Mouse (Mus musculus): ENCODE measurements around the gene Pde4d.

The Pde4d gene

GRCm38 (mm10) chr13:109175281-109175680, 725.5 kb downstream of the Pde4d start:
- DNase-seq (ENCODE audit: low read depth, low spot score) = no peak

- DNase-seq (ENCODE audit: low read depth, low spot score) = no peak
Observed at GRCm38 (mm10) chr13:109175852-109176621, 726.3 kb downstream of the Pde4d start.

GRCm38 (mm10) chr13:109181363-109181762, 731.6 kb downstream of the Pde4d start:
- no peak for DNase-seq (ENCODE audit: low read depth, low spot score)

DNA sequence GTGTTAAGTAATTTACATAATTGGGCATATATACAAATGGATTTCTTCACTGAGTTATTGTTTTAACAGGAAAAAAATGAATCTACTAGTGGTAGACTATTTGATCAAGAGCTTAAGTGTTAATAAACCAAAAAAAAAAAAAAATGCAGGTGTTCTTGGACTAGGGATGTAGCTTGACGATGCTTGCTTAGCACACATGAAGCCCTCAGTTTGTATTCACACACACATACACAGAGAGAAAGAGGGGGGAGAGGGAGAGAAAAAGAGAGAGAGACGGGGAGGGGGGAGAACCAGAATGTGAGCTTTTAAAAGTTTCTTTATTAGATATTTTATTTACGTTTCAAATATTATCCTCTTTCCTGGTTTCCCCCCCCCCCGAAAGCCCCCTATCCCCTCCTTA, 740.9 kb downstream of the Pde4d start:
- DNase-seq (ENCODE audit: low read depth, low spot score) = no peak

- no peak for DNase-seq (ENCODE audit: low read depth, low spot score)
Observed at GRCm38 (mm10) chr13:109191176-109191575, 741.4 kb downstream of the Pde4d start.

DNA sequence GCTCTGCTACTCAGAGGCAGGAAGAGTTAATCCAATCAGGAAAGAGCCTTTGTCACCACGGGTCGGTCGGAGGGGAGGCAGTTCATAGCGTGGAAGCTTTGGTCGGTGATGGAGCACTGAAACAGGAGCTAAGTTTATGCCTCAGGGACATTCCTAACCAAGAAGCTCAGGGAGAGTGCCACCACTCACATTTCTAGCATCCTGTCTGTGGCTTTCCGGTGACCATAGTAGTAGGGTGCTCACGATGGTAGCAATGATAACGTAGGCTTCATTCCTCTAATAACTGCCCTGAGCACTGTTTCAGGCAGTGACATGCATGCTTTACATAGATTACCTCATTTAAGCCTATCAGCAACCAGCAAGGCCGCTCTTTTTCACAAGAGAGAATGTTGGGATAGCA, 755.8 kb downstream of the Pde4d start:
- DNase-seq (ENCODE audit: low read depth, low spot score) = no peak

GRCm38 (mm10) chr13:109208607-109209006, 758.9 kb downstream of the Pde4d start:
- DNase-seq (ENCODE audit: low read depth, low spot score) = peak; percentile 27

GRCm38 (mm10) chr13:109209413-109209812, 759.7 kb downstream of the Pde4d start:
- no peak for DNase-seq (ENCODE audit: low read depth, low spot score)

GRCm38 (mm10) chr13:109210403-109210802, 760.7 kb downstream of the Pde4d start:
- peak; percentile 42 for DNase-seq (ENCODE audit: low read depth, low spot score)

- DNase-seq (ENCODE audit: low read depth, low spot score) = no peak
Observed at GRCm38 (mm10) chr13:109211471-109211870, 761.7 kb downstream of the Pde4d start.

DNA sequence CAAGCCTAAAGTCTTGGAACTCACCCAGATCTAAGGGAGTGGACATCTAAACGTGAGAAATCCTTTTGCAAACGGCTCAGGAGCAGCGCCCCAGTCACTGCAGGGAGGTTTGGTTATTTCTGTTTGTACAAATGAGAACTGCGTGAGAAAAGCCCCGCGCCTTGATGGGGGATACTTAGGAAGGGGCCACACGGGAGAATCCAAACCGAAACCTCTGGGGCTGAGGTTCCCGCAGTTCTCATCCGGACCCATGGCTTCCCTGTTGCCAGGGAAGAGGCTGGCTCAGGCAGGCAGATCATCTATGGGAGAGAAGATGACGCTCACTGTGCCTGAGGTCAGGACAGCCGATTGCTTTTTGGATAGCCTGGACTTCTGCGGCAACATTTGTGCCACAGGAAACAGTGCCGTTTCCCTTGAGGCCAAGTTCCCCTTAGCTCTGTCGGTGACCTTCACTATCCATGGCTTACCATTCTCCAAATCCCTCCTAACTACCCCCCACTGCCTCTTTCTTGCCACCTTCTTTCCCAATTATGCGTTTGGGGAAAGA, 762.3 kb downstream of the Pde4d start:
- DNase-seq (ENCODE audit: low read depth, low spot score) = no peak

- DNase-seq (ENCODE audit: low read depth, low spot score) = no peak
Observed at GRCm38 (mm10) chr13:109212788-109213473, 763.2 kb downstream of the Pde4d start.

DNA sequence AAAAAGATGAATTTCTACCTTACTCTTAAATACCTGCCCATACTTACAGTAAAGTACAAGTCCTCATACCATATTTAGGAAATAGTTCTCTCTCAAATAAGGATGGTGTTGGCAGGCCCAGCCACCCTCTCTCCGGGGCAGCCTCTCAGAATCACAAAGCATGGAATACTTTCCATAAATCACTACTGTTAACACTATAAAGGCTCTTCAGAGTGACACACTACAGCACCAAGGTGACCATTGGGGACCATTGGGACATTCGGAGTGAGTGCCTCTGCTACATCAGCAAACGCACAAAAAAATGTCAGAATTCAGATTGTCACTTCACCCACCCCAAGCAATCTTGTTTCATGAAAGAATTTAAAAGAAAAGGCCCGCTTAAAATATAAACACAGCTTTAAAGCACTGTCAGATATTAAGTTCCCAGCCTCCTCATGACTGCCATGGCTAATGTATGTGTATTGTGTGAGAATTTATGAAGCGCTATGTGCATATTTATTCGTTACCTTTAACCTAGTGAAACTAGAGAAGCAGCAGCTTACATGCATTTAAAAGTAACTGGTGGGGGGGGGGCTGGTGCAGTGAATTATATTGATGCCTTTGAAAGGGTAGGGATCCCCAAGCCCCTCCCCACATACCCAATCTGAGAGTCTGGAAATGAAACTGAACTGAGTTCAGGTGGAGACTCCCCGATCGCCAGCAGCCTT, 769.4 kb downstream of the Pde4d start:
- no peak for DNase-seq (ENCODE audit: low read depth, low spot score)

GRCm38 (mm10) chr13:109228967-109229617, 779.3 kb downstream of the Pde4d start:
- peak; percentile 63 for DNase-seq (ENCODE audit: low read depth, low spot score)

DNA sequence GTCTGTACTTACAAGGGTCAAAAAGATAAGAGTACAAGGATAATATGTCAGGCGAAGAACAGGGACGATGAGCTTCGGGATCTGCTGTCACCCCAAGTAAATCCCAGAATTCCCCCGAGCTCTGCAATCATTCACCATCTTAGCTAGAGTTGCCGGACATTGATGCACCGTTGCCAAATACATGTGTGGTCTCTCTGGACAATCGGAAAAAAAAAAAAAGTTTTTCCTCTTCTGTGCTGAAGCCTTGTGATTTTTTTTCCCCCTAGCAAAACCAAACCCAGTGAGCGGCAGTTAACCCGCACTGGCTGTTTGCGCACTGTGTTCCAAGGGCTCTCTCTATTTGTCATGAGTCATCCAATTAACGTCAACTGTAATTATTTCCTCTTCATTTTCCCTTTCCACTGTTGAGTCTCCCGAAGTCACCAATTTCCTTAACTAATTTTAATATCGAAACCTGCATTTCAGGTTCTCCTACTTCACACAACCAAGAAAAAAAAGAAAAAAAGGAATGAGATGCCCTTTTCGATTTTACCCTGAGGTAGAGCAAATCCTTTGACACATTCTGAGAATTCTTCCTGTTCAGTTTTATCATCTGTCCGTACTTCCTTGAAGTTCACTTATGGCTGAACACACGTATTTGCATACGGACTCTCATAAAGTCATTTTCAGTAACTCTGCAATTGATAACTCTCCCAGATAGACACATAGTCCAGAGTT, 780.0 kb downstream of the Pde4d start:
- DNase-seq (ENCODE audit: low read depth, low spot score) = no peak

DNA sequence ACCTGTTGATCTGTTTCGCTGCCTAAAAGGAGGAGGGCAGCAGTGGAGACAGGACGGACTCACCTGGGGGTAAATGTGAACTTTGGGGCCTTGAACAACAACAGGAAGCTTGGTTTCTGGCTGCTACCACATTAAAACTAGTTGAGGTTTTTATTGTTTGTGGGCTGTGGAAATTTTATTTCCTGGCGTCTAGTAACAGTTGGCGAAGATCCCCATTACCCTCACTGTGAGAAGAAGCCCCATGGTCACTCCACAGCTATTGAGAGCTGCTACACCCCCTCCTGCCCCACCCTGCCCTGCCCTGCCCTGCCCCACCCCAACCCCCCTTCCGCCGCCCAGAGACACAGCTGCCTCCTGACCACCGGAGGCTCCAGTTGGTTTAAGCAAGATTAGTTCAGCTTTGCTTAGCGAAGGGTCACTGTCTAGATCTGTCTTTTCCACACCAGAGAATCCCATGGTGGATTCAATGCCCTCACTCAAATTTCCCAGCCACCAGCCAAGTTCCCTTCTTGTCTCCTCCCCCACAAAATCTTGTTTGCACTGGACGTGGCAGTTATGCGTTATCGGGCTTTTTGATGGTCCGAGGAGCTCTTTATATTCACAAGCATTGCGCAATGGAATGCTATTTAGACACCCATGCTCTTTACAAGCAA, 780.7 kb downstream of the Pde4d start:
- no peak for DNase-seq (ENCODE audit: low read depth, low spot score)

DNA sequence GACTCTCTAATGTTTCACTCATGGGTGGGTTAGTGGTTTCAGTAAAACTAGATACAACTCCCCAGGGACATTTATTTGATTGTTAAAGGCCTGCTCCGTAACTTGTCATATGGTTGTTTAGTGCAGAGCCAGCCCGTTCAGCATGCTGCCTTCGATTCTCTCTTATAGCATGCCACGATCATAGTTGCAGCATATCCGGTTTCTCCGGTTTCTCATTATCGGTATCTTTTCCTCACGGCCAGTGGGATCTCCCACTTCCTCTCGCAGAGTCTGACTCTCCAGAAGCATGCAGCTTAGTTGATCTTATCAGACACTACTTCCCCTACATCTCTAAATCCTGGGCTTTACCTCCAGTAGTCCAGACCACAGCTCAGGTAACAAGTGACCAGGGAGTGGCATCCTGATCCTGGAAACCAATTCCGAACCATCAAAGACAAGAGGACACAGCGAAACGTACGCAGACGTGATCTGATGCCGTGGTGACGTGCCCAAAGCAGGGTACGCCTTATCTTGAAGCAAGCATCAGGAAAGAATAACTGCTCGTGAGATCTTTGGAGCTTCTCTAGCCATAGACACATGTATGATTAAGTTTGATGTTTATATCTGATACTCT, 782.2 kb downstream of the Pde4d start:
- DNase-seq (ENCODE audit: low read depth, low spot score) = no peak

- no peak for DNase-seq (ENCODE audit: low read depth, low spot score)
Observed at GRCm38 (mm10) chr13:109232531-109232930, 782.8 kb downstream of the Pde4d start.

DNA sequence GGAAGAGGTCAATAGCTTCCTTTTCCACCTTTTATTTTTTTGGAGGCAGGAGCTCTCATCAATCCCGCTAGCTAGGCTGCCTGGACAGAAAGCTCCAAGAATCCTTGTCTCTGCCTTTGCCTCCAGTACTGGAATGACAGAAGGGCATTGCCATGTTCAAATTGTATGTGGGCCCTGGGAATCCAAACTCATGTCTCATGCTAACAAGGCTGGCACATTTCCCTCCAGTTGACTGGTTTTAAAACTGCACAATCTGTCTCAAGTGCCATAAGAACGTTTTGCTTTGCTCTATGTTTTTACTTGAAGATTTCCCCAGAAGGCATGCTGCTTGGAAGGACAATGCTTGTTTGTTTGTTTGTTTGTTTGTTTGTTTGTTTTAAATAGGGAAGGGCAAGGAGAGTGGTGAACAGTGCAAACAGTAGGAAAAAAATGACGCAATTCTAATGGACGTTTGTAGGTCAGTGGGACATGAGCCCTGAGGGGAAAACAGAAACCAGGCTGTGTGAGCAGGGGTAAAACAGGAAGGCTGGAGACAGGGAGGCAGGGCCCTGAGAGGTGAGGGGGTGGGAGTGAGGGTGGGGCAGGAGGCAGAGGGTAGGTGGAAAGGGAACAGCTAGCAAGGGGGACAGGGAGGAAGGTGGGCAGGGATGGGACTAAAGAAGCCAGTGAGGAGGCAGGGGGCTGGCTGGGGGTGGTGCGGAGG, 784.3 kb downstream of the Pde4d start:
- peak; percentile 36 for DNase-seq (ENCODE audit: low read depth, low spot score)
